Mouse (Mus musculus) testis, adult 2 months (tissue): Measurements from ENCODE around the gene Gm20388.

Experiments used
- CTCF ChIP-seq: fragments of 200-500 bp; IDR thresholded peaks from 2 replicates; pipeline ENCODE4 v1.5.1; 2012; ENCODE audit warnings: low read depth, mild to moderate bottlenecking, inconsistent platforms, low read length, moderate library complexity; ENCODE audit not compliant: control insufficient read depth, insufficient read depth, insufficient replicate concordance
- POLR2A ChIP-seq: fragments of 200-500 bp; IDR thresholded peaks from 2 replicates; pipeline ENCODE4 v1.6.1; 2012; ENCODE audit warnings: low read depth, mild to moderate bottlenecking, inconsistent platforms, low read length, moderate library complexity; ENCODE audit not compliant: control insufficient read depth

DNA sequence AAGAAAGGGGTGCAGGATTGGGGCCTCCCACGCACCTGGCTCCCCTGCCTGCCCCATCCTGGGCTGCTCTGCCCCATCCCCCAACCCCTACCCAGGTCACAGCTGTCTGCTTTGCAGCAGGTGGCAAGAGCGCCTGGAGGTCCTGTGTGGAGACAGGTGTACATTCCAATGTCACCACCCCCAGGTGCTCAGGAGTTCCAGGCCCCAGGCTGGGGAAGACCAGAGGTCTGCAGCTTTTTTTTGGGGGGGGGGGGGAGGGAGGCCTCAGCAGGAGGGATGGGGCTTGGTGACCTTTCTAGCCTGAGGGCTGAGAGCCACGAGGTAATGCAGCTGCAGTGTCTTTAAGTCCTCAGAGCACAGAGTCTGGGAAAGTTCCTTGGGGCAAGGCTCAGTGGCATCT lies 617.7 kb downstream of the Gm20388 start:
- no peak for TF ChIP-seq CTCF
- TF ChIP-seq POLR2A: no peak
